Mouse (Mus musculus): ENCODE measurements at regions not wholly inside any gene's neighbourhood (a gene's known extent, or its start where the extent isn't known, plus 50 kb on each side); places are given as distances from the start of the nearest gene placed in this dataset.

DNA sequence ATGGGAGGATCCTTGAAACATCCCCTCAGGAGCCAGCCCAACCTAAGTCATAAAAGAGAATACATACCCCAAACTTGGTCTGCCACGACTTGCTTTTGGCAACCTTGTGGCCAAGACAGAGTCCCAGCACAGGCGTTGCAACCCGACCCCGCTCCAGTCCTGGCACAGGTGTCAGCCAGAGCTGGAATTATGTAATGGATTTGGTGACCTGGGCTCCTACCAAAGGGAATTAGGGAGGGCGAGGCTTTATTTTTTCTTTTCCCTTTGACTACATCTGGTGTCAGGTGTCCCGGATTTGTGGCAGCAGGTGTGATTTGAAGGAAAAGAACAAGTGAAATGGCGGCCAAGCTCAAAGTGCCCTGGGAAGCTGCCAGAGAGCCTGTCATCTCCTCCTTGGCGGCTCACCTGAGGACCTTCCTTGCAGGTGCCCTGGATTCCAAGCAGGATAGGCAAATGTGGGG lies 212.9 kb downstream of the Mef2c start:
- Histone ChIP-seq H3K9ac (replicated peaks; ENCODE audit: low read depth, low read length) (peak overlapping the region; percentile 100), H3K9me3 (ENCODE audit: control insufficient read depth, low read length) (no peaks in the 10 kb centered on the region), H3K4me2 (ENCODE audit: low read depth, low read length) (peak overlapping the region; percentile 81), H3K27ac (ENCODE audit: low read depth, low read length) (peak overlapping the region; percentile 100), H3K36me3 (ENCODE audit: control insufficient read depth, insufficient read depth, low read length) (no peaks in the 10 kb centered on the region), H3K27me3 (ENCODE audit: control insufficient read depth, insufficient read depth, low read length) (0 out of 2 replicates have a peak, but pooled peaks cover 2% of the 10 kb centered on the region), H3K4me1 (ENCODE audit: control insufficient read depth, insufficient read depth, low read length) (peaks cover 9% of the 10 kb centered on the region; the same call in 1 of the 2 replicates), H3K4me3 (ENCODE audit: low read depth, low read length) (peak overlapping the region; percentile 90)
- WGBS, result 4% methylated on average over 8 of the region's 8 CpGs
- ATAC-seq (ENCODE audit: low read depth), result no peak

DNA sequence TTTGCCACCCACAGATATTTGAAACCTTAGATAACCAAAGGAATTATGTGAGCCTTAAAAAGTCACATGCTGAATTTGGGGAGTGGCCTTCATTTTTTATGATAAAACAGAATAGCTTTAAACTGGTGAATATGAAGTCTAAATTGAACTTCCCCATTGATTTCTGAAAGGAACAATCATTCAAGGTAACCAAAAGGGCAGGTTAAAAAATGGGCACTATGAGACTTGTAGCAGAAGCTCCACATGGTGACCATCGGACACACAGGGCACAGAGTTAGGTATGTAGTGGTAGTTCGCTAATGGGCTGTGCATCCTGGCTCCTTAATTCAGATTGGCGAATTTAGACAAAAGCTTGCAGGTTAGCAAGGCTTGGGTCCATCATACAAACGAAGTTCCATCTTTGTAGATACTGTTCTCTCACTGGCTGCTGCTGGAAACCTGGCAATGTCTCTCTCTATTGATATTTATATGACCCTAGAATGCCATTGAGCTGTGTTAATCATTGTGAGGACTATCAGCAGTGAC lies 213.9 kb downstream of the Mef2c start:
- ATAC-seq (ENCODE audit: low read depth), result no peak
- H3K9me3 ChIP-seq (ENCODE audit: control insufficient read depth, low read length), result no peaks in the 10 kb centered on the region
- WGBS, result 10% methylated on average over 4 of the region's 4 CpGs
- peaks cover 9% of the 10 kb centered on the region; the same call in 1 of the 2 replicates for H3K4me1 ChIP-seq (ENCODE audit: control insufficient read depth, insufficient read depth, low read length)
- peak overlapping the region; percentile 81 for H3K4me2 ChIP-seq (ENCODE audit: low read depth, low read length)
- no peaks in the 10 kb centered on the region for H3K36me3 ChIP-seq (ENCODE audit: control insufficient read depth, insufficient read depth, low read length)
- peak overlapping the region; percentile 90 for H3K4me3 ChIP-seq (ENCODE audit: low read depth, low read length)
- H3K9ac ChIP-seq (replicated peaks; ENCODE audit: low read depth, low read length), result peak overlapping the region; percentile 100
- peak overlapping the region; percentile 100 for H3K27ac ChIP-seq (ENCODE audit: low read depth, low read length)
- 0 out of 2 replicates have a peak, but pooled peaks cover 2% of the 10 kb centered on the region for H3K27me3 ChIP-seq (ENCODE audit: control insufficient read depth, insufficient read depth, low read length)

DNA sequence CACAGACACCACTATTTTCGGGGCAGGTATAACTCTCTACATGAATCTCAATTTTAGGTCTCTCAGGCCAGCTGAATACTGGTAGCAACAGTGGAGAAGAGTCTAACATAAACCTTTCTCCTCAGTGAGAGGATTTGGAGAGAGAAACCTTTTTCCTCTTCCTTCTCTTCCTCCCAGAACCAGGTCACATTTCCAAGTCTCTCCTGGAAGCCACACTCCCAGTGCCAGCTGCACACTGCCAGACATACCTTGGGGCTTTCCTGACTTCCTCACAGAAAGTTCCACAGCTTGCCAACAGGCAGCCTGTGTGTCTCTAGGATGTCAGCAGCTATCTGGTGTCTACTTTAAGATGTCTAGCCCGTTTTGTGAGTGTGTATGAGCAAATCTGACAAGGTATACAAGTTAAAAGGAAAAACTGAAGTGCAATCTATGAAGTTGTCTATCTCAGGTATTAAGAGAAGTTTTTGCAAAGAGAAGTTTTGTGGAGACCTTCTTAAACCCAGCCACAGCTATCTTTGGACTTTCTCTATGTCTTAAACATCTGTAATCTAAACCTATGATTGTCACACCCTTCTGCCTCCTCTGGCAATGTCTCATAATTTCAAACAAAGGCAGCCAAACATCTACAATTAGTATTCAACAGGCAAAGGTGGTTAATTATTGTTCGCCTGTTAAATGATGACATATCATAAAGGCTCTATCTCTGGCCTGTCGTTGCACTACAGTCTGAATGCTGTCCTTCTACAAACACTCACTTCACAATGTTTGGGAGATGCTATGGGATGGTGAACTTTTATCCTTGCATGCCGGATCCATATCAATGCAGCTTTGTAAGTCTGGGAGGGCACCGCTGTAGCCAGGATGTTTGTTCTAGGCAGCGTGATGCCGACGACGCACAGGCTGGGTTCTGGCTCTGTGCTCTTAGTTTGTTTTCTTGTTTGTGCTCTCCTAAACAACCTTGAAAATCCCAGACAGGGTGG lies 214.9 kb downstream of the Mef2c start:
- no peak for ATAC-seq (ENCODE audit: low read depth)
- Histone ChIP-seq H3K9ac (replicated peaks; ENCODE audit: low read depth, low read length) (peak overlapping the region; percentile 100), H3K27me3 (ENCODE audit: control insufficient read depth, insufficient read depth, low read length) (0 out of 2 replicates have a peak, but pooled peaks cover 2% of the 10 kb centered on the region), H3K4me3 (ENCODE audit: low read depth, low read length) (peak overlapping the region; percentile 90), H3K9me3 (ENCODE audit: control insufficient read depth, low read length) (no peaks in the 10 kb centered on the region), H3K4me1 (ENCODE audit: control insufficient read depth, insufficient read depth, low read length) (peaks cover 9% of the 10 kb centered on the region; the same call in 1 of the 2 replicates), H3K36me3 (ENCODE audit: control insufficient read depth, insufficient read depth, low read length) (no peaks in the 10 kb centered on the region), H3K4me2 (ENCODE audit: low read depth, low read length) (peak overlapping the region; percentile 81), H3K27ac (ENCODE audit: low read depth, low read length) (peak overlapping the region; percentile 100)
- 3% methylated on average over 10 of the region's 10 CpGs for WGBS

DNA sequence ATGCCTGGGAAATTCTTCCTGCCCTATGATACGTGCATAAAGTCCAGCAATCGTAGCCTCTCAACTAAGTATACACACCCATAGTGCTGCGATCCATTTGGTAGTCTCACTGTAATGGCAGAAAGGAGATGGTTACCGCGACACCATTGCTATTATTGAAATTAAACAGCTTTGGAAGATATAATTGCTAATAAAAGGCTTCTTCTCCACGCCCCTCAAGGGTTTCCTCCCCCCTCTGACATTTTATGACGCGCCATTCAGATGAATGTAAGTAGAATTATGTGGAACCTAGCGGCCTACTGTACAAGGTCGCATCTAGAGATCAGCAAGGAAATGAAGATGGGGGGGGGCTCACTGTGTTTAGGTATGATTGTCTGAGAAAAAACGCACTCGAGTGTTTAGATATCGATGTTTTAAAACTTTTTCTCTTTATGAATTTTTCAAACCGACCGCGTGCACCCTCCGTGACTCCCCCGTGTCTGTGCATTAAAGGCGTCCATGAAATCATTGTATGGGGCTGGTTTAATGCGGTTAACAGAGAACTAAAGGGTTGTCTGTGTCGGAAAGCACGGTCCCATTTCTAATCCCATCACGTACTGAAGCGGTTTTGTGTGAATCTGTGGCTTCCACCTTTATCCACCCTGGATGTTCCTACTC lies 215.9 kb downstream of the Mef2c start:
- Histone ChIP-seq H3K27ac (ENCODE audit: low read depth, low read length) (peak overlapping the region; percentile 100), H3K4me2 (ENCODE audit: low read depth, low read length) (peak overlapping the region; percentile 81), H3K4me1 (ENCODE audit: control insufficient read depth, insufficient read depth, low read length) (peaks cover 5% of the 10 kb centered on the region; the same call in 1 of the 2 replicates), H3K9me3 (ENCODE audit: control insufficient read depth, low read length) (no peaks in the 10 kb centered on the region), H3K9ac (replicated peaks; ENCODE audit: low read depth, low read length) (peak overlapping the region; percentile 100), H3K27me3 (ENCODE audit: control insufficient read depth, insufficient read depth, low read length) (no peaks in the 10 kb centered on the region), H3K36me3 (ENCODE audit: control insufficient read depth, insufficient read depth, low read length) (no peaks in the 10 kb centered on the region), H3K4me3 (ENCODE audit: low read depth, low read length) (peak overlapping the region; percentile 90)
- no peak for ATAC-seq (ENCODE audit: low read depth)
- 1% methylated on average over 24 of the region's 24 CpGs for WGBS

DNA sequence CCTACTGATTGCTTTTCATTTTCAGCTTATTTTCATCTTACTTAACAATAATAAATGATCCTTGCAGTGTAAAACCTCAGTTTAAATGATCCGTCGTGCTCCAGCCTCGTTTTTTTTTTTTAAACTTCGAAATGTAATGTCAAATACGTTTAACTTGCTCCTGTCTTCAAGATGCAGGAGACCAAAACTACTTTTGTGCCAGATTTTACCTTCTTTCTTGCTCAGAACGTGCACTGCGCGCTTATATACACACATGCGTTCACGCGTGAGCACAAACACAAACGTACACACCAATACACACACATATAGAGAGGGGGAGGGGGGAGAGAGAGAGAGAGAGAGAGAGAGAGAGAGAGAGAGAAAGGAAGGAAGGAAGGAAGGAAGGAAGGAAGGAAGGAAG lies 216.5 kb downstream of the Mef2c start:
- Histone ChIP-seq H3K4me1 (ENCODE audit: control insufficient read depth, insufficient read depth, low read length) (peaks cover 4% of the 10 kb centered on the region; the same call in 1 of the 2 replicates), H3K27me3 (ENCODE audit: control insufficient read depth, insufficient read depth, low read length) (no peaks in the 10 kb centered on the region), H3K4me2 (ENCODE audit: low read depth, low read length) (peak overlapping the region; percentile 81), H3K9ac (replicated peaks; ENCODE audit: low read depth, low read length) (peak overlapping the region; percentile 100), H3K36me3 (ENCODE audit: control insufficient read depth, insufficient read depth, low read length) (no peaks in the 10 kb centered on the region), H3K9me3 (ENCODE audit: control insufficient read depth, low read length) (no peaks in the 10 kb centered on the region), H3K27ac (ENCODE audit: low read depth, low read length) (peak overlapping the region; percentile 100), H3K4me3 (ENCODE audit: low read depth, low read length) (peak overlapping the region; percentile 90)
- ATAC-seq (ENCODE audit: low read depth), result no peak
- 1% methylated on average over 12 of the region's 12 CpGs for WGBS

DNA sequence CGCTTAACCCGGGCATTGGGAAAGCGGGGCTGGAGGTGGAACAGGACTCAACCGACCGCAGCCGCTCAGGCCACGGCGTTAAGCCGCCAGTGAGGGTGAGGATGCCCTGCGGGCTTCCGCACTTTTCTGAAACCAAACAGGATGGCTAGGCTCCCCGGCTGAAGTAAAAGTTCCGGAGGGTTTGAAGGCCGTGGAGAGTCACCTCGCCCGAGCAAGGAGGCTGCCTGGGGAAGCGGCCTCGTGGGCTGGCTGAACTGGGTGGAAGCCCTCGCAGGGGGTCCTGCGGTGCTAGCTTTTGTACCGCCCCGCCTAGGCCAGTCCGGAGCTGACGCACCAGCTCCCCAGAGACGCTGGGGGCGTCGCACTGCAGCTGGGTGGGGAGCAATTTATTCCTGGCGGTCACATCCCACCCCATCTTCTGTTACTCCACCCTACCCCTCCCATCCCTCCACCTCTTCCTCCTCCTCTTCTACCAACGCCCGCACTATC lies 217.1 kb downstream of the Mef2c start:
- Histone ChIP-seq H3K9me3 (ENCODE audit: control insufficient read depth, low read length) (no peaks in the 10 kb centered on the region), H3K27ac (ENCODE audit: low read depth, low read length) (peak overlapping the region; percentile 100), H3K27me3 (ENCODE audit: control insufficient read depth, insufficient read depth, low read length) (no peaks in the 10 kb centered on the region), H3K9ac (replicated peaks; ENCODE audit: low read depth, low read length) (peak overlapping the region; percentile 100), H3K4me1 (ENCODE audit: control insufficient read depth, insufficient read depth, low read length) (peaks cover 3% of the 10 kb centered on the region; the same call in 1 of the 2 replicates), H3K4me2 (ENCODE audit: low read depth, low read length) (peak overlapping the region; percentile 81), H3K36me3 (ENCODE audit: control insufficient read depth, insufficient read depth, low read length) (no peaks in the 10 kb centered on the region), H3K4me3 (ENCODE audit: low read depth, low read length) (peak overlapping the region; percentile 90)
- WGBS, result under 1% methylated on average over 23 of the region's 30 CpGs
- peak; percentile 84 for ATAC-seq (ENCODE audit: low read depth)

DNA sequence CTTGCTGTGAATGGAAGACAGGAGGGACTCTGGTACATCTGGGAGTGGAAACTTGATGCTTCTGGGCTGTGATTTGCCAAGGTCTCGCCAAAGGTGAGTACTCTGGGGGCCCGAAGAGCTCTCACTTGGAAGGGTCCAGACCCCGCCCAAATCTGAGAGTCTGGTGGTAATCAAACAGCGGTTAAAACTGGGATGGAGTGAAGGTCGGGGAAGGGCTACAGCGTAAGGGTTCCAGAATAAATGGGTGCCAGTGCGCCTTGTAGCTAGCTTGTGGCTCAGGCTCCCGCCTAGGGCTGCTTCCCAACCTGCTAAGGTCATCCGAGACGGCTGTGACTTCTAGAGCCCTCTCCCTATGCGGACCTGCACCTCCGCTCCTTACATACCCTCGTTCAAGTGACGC lies 217.7 kb downstream of the Mef2c start:
- H3K4me1 ChIP-seq (ENCODE audit: control insufficient read depth, insufficient read depth, low read length), result peaks cover 3% of the 10 kb centered on the region; the same call in 1 of the 2 replicates
- no peaks in the 10 kb centered on the region for H3K9me3 ChIP-seq (ENCODE audit: control insufficient read depth, low read length)
- peak; percentile 18 for ATAC-seq (ENCODE audit: low read depth)
- no peaks in the 10 kb centered on the region for H3K27me3 ChIP-seq (ENCODE audit: control insufficient read depth, insufficient read depth, low read length)
- 1% methylated on average over 14 of the region's 14 CpGs for WGBS
- H3K9ac ChIP-seq (replicated peaks; ENCODE audit: low read depth, low read length), result peak overlapping the region; percentile 100
- peak overlapping the region; percentile 100 for H3K27ac ChIP-seq (ENCODE audit: low read depth, low read length)
- no peaks in the 10 kb centered on the region for H3K36me3 ChIP-seq (ENCODE audit: control insufficient read depth, insufficient read depth, low read length)
- peak overlapping the region; percentile 81 for H3K4me2 ChIP-seq (ENCODE audit: low read depth, low read length)
- H3K4me3 ChIP-seq (ENCODE audit: low read depth, low read length), result peak overlapping the region; percentile 90

DNA sequence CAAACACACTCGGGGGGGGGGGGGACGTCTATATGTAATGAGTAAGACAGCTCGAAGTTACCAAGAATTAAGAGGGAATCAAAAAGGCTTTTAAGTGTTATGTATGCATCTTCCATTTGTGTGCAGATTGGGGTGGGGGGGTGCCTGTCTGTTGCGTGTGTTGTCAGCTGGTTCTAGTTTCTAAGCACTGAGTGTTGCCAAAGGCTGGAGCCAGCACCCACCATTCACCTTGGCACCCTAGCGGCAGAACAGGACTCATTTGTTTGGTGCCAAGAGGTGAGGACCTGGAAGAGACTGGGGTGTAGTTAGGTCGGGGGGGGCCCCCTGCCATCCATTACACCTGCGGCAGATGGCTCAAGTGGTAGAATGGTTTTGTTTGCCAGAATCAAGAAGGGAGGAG lies 218.4 kb downstream of the Mef2c start:
- H3K4me2 ChIP-seq (ENCODE audit: low read depth, low read length), result peak overlapping the region; percentile 81
- H3K36me3 ChIP-seq (ENCODE audit: control insufficient read depth, insufficient read depth, low read length), result no peaks in the 10 kb centered on the region
- peak; percentile 10; the same call in 1 of the 2 replicates for ATAC-seq (ENCODE audit: low read depth)
- no peaks in the 10 kb centered on the region for H3K9me3 ChIP-seq (ENCODE audit: control insufficient read depth, low read length)
- H3K4me3 ChIP-seq (ENCODE audit: low read depth, low read length), result peak overlapping the region; percentile 90
- H3K4me1 ChIP-seq (ENCODE audit: control insufficient read depth, insufficient read depth, low read length), result peaks cover 3% of the 10 kb centered on the region; the same call in 1 of the 2 replicates
- H3K27me3 ChIP-seq (ENCODE audit: control insufficient read depth, insufficient read depth, low read length), result no peaks in the 10 kb centered on the region
- peak overlapping the region; percentile 100 for H3K27ac ChIP-seq (ENCODE audit: low read depth, low read length)
- H3K9ac ChIP-seq (replicated peaks; ENCODE audit: low read depth, low read length), result peak overlapping the region; percentile 100
- WGBS, result 1% methylated on average over 7 of the region's 7 CpGs
